Mouse (Mus musculus) liver, postnatal 0 days (tissue): ENCODE measurements around the gene Plcd3. TPM values are rescaled to one million over a fixed set of nuclear protein-coding genes. Genes with fewer than 3 reads are reported as not detected.

Experiments used
- ATAC-seq: fragments of 200-750 bp; cut with Nextera tagmentation; 2 replicates; pipeline ENCODE4 v1.8.0; 2017; ENCODE audit warnings: mild to moderate bottlenecking, moderate library complexity
- DNase-seq: peaks from one replicate; pipeline ENCODE4 v3.0.0-alpha.2; 2016
- H3K27ac ChIP-seq: fragments of 300-500 bp; sonication (generic); 2 replicates; pipeline ENCODE4 v1.5.1; 2014; ENCODE audit warnings: antibody characterized with exemption, moderate library complexity, mild to moderate bottlenecking, low read depth
- H3K27me3 ChIP-seq: fragments of 300-500 bp; sonication (generic); 2 replicates; pipeline ENCODE4 v1.6.1; 2014; ENCODE audit warnings: low read length, control low read depth, mixed read lengths; ENCODE audit not compliant: insufficient read depth
- H3K36me3 ChIP-seq: fragments of 300-500 bp; sonication (generic); replicated peaks from 2 replicates; pipeline ENCODE4 v1.6.1; 2014; ENCODE audit warnings: mild to moderate bottlenecking, control low read depth, low read length, moderate library complexity, mixed read lengths; ENCODE audit not compliant: insufficient read depth
- H3K4me1 ChIP-seq: fragments of 300-500 bp; sonication (generic); 2 replicates; pipeline ENCODE4 v1.6.1; 2014; ENCODE audit warnings: antibody characterized with exemption, mild to moderate bottlenecking, control low read depth; ENCODE audit not compliant: insufficient read depth
- H3K4me2 ChIP-seq: fragments of 300-500 bp; sonication (generic); 2 replicates; pipeline ENCODE4 v1.6.1; 2014; ENCODE audit warnings: low read depth, mild to moderate bottlenecking, low read length, moderate library complexity, mixed read lengths
- H3K4me3 ChIP-seq: fragments of 300-500 bp; sonication (generic); 2 replicates; pipeline ENCODE4 v1.5.1; 2014; ENCODE audit warnings: low read depth, low read length
- H3K9ac ChIP-seq: fragments of 300-500 bp; sonication (generic); replicated peaks from 2 replicates; pipeline ENCODE4 v1.6.1; 2014; ENCODE audit warnings: mild to moderate bottlenecking, moderate library complexity
- H3K9me3 ChIP-seq: fragments of 300-500 bp; sonication (generic); 2 replicates; pipeline ENCODE4 v1.6.1; 2016; ENCODE audit warnings: mild to moderate bottlenecking, control low read depth, low read length, mixed read lengths
- CTCF ChIP-seq: sonication (generic); IDR thresholded peaks from 2 replicates; pipeline ENCODE4 v1.5.1; 2016; ENCODE audit warnings: antibody characterized with exemption, low read depth
- EP300 ChIP-seq: IDR thresholded peaks from 2 replicates; pipeline ENCODE4 v1.6.1; 2016; ENCODE audit warnings: antibody characterized with exemption, low read depth, mild to moderate bottlenecking
- WGBS: fragments of 180-500 bp; shearing (Covaris S2); extraction: QIAGEN DNeasy Blood & Tissue Kit; methylation state at CpG from one replicate; pipeline ENCODE4 v1.1.7; 2014; ENCODE audit not compliant: insufficient replicate concordance; 5-methylcytosine and 5-hydroxymethylcytosine counted together
- polyA plus RNA-seq: library from polyadenylated mRNA; unstranded; fragments of >200 nt; fragmentation: Nextera tagmentation; extraction: Ambion mirVana; gene quantifications from 2 replicates; pipeline ENCODE4 v1.2.1, GENCODE M21; 2015

Plcd3 gene
- polyA plus RNA-seq, 1 experiment from 2014 or later = 0.82 TPM

- Histone ChIP-seq H3K36me3 (no peaks in the 10 kb centered on the region), H3K9ac (no peak overlapping the region), H3K4me1 (peaks cover 9% of the 10 kb centered on the region), H3K9me3 (no peaks in the 10 kb centered on the region), H3K27me3 (peaks cover 12% of the 10 kb centered on the region), H3K4me2 (no peak overlapping the region), H3K4me3 (no peak overlapping the region), H3K27ac (no peak overlapping the region)
- DNase-seq (no peak), ATAC-seq (no peak)
- no peak for TF ChIP-seq CTCF
- TF ChIP-seq EP300 = no peak
- 73% methylated on average over 8 of the region's 8 CpGs for WGBS
Measured at GRCm38 (mm10) chr11:103076581-103076980, 24.9 kb downstream of the Plcd3 start.

- H3K36me3 ChIP-seq = no peaks in the 10 kb centered on the region
- H3K9ac ChIP-seq = no peak overlapping the region
- DNase-seq = no peak
- peak; percentile 27; the same call in 1 of the 2 replicates for ATAC-seq
- WGBS = 56% methylated on average over 7 of the region's 7 CpGs
- no peaks in the 10 kb centered on the region for H3K9me3 ChIP-seq
- no peak overlapping the region for H3K27ac ChIP-seq
- H3K27me3 ChIP-seq = peaks cover 12% of the 10 kb centered on the region
- no peak overlapping the region for H3K4me2 ChIP-seq
- peaks cover 9% of the 10 kb centered on the region for H3K4me1 ChIP-seq
- TF ChIP-seq CTCF (no peak), EP300 (peak; percentile 33; the same call in 1 of the 2 replicates)
- H3K4me3 ChIP-seq = no peak overlapping the region
Measured at GRCm38 (mm10) chr11:103076010-103076409, 25.4 kb downstream of the Plcd3 start.

- no peak overlapping the region for H3K4me3 ChIP-seq
- H3K4me2 ChIP-seq = no peak overlapping the region
- DNase-seq (no peak), ATAC-seq (no peak)
- peaks cover under 1% of the 10 kb centered on the region; the same call in 1 of the 2 replicates for H3K27me3 ChIP-seq
- peaks cover 2% of the 10 kb centered on the region; the same call in 1 of the 2 replicates for H3K36me3 ChIP-seq
- H3K4me1 ChIP-seq = no peaks in the 10 kb centered on the region
- no peaks in the 10 kb centered on the region for H3K9me3 ChIP-seq
- no peak overlapping the region for H3K9ac ChIP-seq
- 38% methylated on average over 10 of the region's 10 CpGs for WGBS
- H3K27ac ChIP-seq = no peak overlapping the region
- TF ChIP-seq CTCF = no peak
- TF ChIP-seq EP300 = no peak
Measured at GRCm38 (mm10) chr11:103074796-103075323, 26.6 kb downstream of the Plcd3 start.

- Histone ChIP-seq H3K36me3 (peaks cover 3% of the 10 kb centered on the region; the same call in 1 of the 2 replicates), H3K4me3 (no peak overlapping the region), H3K27me3 (no peaks in the 10 kb centered on the region), H3K9me3 (no peaks in the 10 kb centered on the region), H3K4me1 (no peaks in the 10 kb centered on the region), H3K9ac (no peak overlapping the region), H3K4me2 (no peak overlapping the region), H3K27ac (no peak overlapping the region)
- ATAC-seq = no peak
- 75% methylated on average over 10 of the region's 10 CpGs for WGBS
- no peak for DNase-seq
- TF ChIP-seq EP300 (no peak), CTCF (no peak)
Measured at GRCm38 (mm10) chr11:103074121-103074650, 27.3 kb downstream of the Plcd3 start.

- Histone ChIP-seq H3K9me3 (no peaks in the 10 kb centered on the region), H3K27me3 (no peaks in the 10 kb centered on the region), H3K9ac (no peak overlapping the region), H3K4me3 (no peak overlapping the region), H3K27ac (no peak overlapping the region), H3K36me3 (peaks cover 8% of the 10 kb centered on the region; the same call in 1 of the 2 replicates), H3K4me1 (no peaks in the 10 kb centered on the region), H3K4me2 (no peak overlapping the region)
- DNase-seq (no peak), ATAC-seq (no peak)
- WGBS = 86% methylated on average over 7 of the region's 7 CpGs
- no peak for TF ChIP-seq EP300
- TF ChIP-seq CTCF = no peak
Measured at GRCm38 (mm10) chr11:103073671-103074070, 27.8 kb downstream of the Plcd3 start.

- no peak for DNase-seq
- TF ChIP-seq EP300 (no peak), CTCF (no peak)
Measured at GRCm38 (mm10) chr11:103070322-103070880, 31.1 kb downstream of the Plcd3 start.

More at GRCm38 (mm10) chr11:103070322-103070880, 31.1 kb downstream of the Plcd3 start:
- Histone ChIP-seq H3K27me3 (no peaks in the 10 kb centered on the region), H3K27ac (no peak overlapping the region), H3K4me1 (no peaks in the 10 kb centered on the region), H3K36me3 (peaks cover 40% of the 10 kb centered on the region), H3K9me3 (no peaks in the 10 kb centered on the region), H3K9ac (no peak overlapping the region), H3K4me2 (no peak overlapping the region), H3K4me3 (no peak overlapping the region)
- WGBS = 94% methylated on average over 10 of the region's 10 CpGs
- ATAC-seq = no peak
